Mouse (Mus musculus): ENCODE data around the gene Ttc32.

The Ttc32 gene

DNA sequence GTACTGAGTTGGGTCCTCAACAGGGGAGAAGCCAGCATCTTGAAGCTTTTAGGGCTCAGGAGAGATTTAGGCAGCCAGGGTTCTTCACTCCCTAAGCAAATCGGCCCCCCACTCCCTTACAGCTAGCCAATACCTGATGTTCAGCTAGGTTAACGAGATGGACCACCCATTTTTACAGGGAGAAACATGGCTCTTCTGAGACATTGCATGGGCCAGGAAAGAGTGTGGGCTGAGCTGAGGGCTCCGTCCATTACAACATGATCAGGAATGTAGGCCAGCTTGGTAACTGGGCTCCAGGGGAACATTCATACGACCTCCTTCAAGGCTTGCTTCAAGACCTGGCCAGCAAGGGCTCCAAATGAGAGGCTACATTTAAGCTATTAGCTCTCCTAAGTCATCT is 16.9 kb downstream of the Ttc32 start:
- no peak for DNase-seq (ENCODE audit: low spot score)

DNA sequence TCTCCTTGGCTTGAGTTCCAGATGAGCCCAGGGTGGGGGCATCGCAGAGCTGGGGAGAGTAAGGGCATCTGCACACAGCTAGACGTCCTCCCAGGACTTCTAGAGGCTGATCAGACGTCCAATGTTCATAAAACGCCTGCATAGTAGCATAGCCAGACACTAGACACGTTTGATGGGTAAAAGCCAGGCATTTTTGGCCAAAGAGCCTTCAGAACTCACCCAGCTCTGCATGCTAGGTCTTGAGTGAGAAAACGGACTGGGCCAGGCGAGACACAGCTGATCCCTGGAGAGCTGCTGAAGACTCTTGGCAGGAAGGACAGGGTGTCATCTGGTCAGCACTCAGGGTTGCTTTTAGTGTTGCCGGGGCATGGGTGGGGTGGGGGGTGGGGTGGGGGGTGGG is 18.3 kb downstream of the Ttc32 start:
- no peak for DNase-seq (ENCODE audit: low spot score)

DNA sequence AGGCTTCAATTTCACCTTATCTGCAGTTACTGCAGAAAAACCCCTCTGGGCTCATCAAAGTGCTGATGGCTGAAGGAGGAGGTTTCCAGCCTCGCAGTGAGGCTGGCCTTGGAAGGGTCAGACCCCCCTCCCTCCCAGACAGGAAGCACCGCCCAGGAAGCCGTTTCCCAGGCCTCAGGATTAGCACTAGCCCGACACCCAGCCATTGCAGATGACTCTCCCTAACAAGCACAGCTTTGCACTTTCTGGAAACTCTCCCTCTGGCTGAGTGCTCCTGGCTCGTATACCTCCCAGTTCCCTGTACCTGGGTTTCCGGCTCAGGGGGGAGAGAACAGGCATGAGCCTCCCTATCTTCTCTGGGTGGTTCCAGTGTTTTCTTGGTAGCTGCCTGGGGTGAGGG is 21.0 kb downstream of the Ttc32 start:
- no peak for DNase-seq (ENCODE audit: low spot score)

DNA sequence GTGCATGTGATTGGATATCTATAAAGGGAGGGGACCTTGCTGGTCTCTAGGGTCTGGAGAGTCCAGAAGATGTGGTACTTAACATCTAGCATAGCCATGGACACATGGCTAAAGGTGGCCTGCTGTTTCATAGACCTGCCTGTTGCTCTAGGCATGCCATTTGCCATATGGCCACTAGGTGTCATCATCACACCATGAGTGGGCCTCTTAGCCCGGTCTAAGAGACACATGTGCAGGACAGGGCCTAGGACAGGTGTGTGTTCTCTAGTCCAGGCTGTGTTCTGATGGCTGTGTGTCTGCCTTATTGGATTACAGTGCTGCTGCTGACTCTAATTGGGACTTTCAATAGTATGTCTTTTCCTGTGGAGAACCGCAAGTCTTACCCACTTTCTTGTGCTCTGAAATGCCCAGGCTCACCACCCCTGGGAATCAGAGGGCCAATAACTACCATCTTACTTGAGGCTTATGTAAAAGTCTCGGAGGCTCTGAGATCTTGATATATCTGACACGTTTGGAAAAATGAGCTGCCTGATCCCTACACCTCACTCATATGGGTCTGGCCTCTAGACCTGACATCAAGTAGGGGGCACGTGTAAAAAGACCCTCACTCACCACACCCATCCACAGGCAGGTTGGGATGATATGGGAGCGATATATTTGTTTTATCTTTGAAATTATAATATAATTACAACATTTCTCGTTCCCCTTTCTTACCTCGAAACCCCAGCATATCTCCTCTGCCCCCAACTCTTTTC is 22.5 kb downstream of the Ttc32 start:
- DNase-seq (ENCODE audit: low spot score), result peak; percentile 77

DNA sequence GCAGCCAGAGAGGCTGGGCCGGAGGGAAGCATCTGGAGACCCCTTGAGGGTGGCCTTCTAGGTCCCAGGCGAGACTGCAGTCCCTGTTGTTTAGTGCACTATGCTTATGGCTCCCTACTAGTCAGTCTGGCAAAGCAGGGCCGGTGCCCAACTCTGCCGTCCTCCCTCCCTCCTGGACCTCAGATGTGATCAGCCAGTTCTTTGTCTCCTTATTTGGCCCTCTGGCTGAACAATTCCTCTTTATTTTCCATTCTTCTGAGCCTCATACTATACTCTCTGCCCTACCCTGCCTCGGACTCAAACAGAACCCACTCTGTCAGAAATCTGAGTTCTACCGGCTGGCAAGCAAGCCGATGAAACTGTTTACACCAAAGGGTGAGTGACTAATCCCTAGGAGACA is 23.5 kb downstream of the Ttc32 start:
- DNase-seq (ENCODE audit: low spot score), result no peak

DNA sequence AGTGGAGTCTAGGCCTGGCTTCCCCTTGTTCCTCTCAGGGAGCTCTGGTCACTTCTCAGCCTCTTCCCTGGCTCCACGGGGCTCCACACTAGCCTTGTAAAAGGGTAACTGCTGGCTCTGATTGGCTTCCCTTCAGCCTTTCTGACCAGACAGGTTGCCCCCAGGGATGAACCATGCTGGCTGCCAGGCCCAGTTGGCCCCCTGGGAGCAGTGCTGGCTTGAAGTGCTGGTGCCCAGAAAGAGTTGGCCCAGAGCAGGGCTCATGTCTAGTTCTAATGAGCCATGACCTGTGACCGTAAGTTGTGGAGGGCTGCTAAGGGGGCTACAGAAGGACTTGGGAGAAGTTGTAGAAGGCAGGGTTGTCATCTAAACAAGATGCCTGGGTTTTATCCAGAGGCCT is 24.2 kb downstream of the Ttc32 start:
- no peak for DNase-seq (ENCODE audit: low spot score)

DNA sequence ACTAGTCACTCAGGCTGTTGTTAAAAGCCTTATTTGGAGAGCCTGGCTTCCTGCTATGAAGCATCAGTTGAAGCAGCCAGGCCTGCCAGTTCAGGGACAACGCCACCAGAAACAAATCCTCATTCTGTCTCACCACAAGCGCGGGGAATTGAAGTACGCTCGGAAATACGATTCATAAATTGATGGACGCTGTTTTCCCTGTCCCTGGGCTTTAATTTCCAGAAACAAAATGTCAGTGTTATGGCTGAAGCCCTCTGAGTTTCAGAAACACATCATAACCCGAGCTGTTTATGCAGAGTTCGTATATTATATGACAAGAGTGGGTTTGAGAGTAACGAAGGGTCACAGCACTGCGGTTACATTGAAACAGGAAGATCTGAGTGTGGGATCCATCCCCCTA is 25.5 kb downstream of the Ttc32 start:
- DNase-seq (ENCODE audit: low spot score), result no peak

DNA sequence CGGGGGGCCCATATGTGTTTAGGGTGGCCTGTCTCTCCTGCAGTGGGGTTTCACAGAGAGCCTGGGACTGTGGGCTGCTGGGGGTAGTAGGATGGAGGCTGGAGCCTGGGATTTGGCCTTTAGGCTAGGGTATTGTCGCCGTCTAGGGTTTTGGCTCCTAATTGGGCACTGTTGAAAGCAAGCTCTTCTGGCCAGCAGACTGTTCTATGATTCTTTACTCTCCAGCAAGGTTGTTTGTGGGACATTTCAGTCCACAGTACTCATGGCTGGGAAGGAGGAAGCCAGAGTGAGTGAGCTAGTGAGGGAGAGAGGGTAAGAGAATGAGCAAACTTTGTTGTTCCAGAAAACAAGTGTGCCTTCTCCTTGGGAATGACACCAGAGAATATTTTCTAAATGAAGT is 29.7 kb downstream of the Ttc32 start:
- DNase-seq (ENCODE audit: low spot score), result no peak

DNA sequence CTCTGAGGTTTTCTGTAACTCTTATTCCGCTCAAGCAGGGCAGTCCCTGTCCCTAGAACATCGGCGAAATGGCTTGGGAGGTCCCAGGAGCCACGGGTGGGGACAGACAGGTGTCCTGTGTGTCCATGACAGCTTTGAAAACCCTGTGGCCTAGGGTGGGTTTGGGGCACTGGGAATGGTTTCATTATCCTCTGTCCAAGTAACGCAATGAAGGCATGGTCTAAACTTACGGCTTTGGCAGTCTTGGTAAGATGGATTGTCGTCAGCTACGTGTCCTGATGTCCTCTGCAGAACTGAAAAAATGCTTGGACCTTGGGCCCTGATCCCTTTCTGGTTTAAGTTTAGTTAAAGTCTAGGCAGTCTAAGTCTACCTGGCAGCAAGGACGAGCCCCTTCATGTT is 30.2 kb downstream of the Ttc32 start:
- no peak for DNase-seq (ENCODE audit: low spot score)

DNA sequence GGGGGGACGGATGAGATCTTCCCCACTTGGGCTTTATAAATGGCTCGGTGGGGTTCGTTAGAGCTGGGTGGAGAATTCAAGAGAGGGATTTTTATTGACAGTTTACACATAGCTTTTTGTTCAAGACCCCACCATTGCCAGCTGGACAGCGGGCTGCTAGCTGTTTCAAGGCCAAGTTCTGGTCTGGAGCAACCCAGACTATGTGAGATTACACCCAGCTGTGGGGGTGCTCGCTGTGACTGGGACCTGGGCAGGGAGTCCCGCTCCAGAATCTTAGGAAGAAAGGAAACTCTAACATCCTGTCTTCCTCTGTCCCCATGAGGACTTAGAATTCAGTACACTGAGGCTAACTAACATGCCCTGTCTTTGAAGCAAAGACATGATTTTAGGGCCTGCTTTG is 33.8 kb downstream of the Ttc32 start:
- DNase-seq (ENCODE audit: low spot score), result no peak

DNA sequence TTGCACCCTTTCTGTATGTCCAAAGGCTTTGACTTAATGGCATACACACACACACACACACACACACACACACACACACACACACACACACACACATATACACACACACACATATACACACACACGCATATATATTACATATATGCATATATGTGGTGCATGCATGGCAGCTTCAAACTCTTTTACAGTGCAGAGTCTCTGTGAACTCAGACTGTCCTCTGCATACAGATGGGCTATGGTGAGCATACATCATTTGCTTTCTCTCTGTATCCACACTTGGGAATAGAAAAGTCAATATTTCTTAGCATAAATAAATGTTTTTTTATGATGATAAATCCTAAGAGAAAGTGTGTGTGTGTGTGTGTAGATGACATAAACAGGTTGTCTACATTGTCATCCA is 41.3 kb downstream of the Ttc32 start:
- no peak for DNase-seq (ENCODE audit: low spot score)

DNA sequence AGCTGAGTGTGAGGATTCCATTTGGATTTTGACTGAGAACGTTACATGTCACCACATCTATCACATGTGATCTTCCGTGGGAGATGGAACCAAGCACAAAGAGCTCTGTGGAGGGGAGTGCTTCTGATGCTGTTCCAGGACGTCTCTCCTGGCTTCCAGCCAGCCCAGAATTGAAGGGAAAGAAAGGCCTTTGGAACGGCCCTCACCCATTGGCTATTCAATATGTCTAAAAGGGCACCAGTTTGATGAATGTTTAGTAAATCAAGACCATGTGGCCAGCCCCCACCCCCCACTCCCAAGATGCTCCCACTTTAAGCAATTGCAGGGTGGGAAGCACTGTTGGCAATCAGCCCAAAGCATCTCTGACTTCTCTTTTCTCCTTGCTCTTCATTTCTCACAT is 41.7 kb downstream of the Ttc32 start:
- DNase-seq (ENCODE audit: low spot score), result no peak

DNA sequence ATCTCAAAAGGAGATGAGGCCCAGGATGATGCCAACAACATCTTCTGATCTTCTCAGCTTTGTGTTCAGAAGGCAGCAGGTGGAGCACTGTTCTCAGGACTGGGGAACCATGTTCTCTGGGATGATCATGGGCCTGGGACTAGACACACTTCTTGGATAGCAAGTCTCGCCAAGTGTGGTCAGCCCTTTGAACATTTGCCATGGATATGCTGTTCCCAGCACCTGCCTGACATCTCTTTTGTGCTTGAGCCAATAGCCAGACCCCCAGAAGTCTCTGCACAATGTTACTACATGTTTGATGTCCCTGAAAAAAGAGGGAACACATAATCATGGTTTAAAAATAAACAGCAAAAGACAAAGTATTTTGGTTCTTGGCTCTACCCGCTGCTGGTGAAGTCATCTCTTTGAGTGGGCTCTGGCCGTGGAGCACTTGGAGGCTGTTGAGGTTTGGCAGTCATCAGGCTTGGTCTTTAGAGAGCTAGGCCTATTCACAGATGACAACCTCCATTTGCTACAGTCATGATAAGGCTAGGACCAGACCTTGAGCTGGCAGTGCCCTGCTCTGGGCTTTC is 47.8 kb downstream of the Ttc32 start:
- no peak for DNase-seq (ENCODE audit: low spot score)

DNA sequence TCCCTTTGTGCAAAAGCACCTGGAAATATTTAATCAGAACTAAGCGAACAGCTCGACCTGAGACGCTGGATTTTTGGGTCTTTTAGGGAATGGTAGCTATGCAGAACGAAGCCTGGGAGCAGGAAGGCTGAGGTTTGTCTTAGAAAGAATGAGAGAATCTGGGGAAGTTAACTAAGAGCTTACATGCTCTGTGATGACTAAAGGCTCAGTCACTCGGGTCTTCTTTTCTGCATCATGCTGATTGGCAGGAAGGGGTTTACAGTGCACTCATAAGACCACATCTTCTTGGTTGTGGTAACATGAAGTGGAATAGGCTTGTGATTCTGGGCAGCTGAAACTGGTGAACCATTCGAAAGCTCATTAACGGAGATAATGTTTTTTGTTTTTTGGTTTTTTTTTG is 60.4 kb downstream of the Ttc32 start:
- DNase-seq (ENCODE audit: low spot score), result no peak

Measured in ovary, postnatal 10 days (tissue).